Mouse (Mus musculus): ENCODE results near the gene C130026I21Rik.

DNA sequence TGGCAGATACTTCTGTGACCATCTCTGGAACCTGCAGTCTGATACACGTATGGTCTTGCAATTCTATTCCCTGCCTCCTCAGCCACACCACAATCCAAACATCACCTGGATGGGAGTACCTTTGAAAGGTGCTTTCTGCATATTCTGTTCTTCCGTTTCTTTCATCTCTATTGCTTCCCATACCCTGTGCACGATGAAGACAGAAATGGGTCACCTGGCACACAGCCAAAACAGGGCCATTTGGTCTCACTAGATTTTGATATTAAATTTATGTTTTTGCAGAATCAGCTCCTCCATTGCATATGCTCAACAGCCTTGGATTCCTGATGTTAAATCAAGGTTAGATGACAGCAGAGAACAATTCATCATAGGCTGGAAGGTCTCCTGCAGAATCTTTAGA lies 318.8 kb downstream of the C130026I21Rik start:
- TF ChIP-seq CTCF (IDR thresholded peaks at IDR 0.05; ENCODE audit: low read depth, low read length) = no peak
- TF ChIP-seq POLR2A (IDR thresholded peaks at IDR 0.05; ENCODE audit: insufficient read depth, low read length) = no peak
- TF ChIP-seq EP300 (IDR thresholded peaks at IDR 0.05; ENCODE audit: insufficient read depth, low read depth, low read length) = no peak
